Mouse (Mus musculus): ENCODE measurements around the gene Plcl2.
"Not testable (repeated sequence)": the region's sequence is repeated elsewhere in the genome, so short reads cannot be mapped to it uniquely, and the experiment has no call there.

Gene Plcl2

GRCm38 (mm10) chr17:50671416-50671815 lies 162.2 kb downstream of the Plcl2 start:
- DNase-seq (ENCODE audit: low read depth, low spot score): no peak

DNA sequence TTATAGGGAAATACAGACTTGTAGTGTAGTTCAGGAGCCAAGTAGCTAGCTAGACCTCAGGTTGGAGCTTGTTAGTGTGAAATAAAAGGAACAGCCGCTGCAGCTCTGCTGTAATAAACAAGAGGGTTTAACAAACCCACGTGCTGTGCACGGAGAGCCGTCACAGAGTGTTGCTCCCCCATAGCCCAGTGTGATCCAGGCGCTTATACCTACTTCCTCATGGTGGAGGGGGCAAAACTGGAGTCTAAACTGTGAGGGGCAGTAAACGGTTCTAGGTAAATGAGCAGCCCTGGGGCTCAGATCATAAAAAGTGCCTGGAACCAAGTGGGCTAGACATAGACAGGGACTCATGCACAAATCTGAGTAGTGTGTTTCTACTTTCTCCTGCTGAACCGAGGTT lies 165.4 kb downstream of the Plcl2 start:
- DNase-seq (ENCODE audit: low read depth, low spot score): no peak

DNA sequence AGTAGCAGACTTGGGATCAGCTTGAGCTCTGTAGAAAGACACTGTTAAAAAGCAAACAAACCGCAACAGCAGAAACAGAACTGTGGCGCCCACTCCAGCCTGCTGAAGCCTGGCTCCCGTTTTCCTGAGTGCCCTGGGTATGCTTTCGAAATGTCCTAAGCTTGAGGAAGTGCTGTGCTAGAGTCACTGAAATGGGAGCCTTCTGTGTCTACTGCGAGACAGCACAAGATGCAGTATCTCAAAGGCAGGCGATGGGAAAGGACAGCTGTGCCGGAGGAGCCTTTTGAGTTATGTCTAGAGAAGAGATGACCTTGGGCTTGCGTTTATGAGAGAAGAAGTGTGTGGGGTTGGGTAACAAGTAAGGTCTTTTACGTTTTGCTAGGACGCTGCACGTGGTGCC lies 166.0 kb downstream of the Plcl2 start:
- no peak for DNase-seq (ENCODE audit: low read depth, low spot score)

- no peak for DNase-seq (ENCODE audit: low read depth, low spot score)
Measured at GRCm38 (mm10) chr17:50677334-50677733, 168.1 kb downstream of the Plcl2 start.

- no peak for DNase-seq (ENCODE audit: low read depth, low spot score)
Measured at GRCm38 (mm10) chr17:50677978-50678712, 168.9 kb downstream of the Plcl2 start.

DNA sequence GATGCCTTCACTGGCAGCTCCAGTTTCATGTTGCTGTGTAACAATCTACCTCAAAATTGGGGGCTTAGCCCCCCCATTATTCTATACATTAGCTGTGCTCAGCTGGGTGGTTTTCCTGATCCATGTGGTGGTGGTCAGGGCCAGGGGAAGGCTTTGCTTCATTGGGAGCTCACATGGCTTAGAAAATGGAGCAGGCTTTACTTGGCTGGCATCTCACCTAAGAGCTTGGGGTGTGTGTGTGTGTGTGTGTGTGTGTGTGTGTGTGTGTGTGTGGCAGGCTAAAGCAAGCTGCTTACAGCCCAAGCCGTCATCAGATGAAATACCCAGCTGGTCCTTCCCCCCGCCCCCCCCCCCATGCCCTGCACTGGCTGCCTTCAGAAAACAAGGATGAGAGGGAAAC lies 169.5 kb downstream of the Plcl2 start:
- no peak for DNase-seq (ENCODE audit: low read depth, low spot score)

DNA sequence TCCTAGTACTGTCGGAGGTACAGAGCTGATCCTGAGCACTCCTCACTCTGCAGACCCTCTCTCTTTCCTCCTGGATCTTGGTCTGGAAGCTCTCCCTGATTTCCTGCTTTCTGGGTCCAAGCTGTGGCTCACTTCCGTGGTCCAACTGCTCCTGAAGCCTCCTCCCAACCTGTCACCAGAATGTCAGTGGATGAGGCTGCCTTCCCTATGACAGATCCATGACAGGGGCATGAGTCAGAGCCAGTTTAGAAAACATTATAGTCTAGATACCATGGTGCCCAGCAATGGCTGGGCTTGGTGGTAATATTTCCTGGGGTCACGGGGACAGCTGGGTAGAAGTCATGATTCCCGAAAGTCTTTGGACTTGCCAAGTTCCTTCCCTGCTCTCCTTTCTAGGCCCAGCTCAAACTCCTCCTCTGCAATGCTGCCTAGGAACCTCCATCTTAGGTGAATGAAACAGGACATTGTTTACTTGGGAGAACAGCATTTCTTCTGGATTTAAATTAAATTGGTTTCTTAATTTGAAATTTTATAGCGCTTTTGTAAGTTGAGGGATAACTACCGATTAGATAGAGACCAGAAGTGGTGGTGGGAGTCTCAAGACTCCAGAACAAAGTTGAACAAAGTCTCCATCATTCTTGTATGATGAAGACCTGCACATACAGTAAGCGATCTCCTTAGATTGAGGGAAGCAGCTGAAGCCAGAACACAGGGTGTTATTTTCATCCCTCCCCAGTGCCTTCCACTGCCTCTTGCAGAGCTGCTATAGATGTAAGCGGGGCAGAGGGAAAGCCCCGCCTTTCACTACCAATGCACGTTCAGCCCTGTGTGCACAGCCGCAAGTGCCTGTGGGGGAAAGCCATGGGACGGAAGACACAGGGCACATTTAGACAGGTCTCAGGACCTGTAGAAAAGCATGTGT lies 170.7 kb downstream of the Plcl2 start:
- DNase-seq (ENCODE audit: low read depth, low spot score): no peak

GRCm38 (mm10) chr17:50682696-50683095 lies 173.5 kb downstream of the Plcl2 start:
- DNase-seq (ENCODE audit: low read depth, low spot score): no peak

DNA sequence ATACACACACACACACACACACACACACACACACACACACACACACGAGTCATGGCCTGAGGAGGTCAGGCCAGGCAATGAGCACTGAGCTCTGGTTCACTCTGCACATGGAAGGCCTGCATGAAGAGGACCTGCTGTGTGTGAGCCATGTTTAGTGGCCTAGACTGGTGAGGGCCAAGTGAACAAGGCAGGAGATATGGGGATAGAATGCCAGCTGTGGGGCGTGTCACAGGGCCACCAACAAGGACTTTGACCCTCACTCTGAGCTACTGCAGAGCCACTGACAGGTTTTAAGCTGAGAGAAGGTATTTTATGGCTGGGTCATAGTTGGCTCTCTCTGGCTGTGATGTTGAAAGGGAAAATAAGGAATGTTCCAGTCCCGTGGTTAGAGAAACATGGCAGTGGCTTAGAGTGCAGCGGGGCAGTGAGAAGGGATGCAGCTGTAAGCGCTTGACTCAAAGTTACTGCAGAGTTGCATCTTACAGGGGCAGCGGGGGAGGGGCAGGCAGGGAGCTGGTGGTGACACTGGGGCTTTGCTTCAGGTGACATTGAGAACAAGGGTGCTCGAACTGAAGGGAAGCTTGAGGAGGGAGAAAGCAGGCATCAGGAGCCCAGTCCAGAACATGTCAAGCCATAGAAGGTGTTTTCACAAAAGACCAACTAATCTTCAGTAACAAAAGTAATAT lies 175.9 kb downstream of the Plcl2 start:
- no peak for DNase-seq (ENCODE audit: low read depth, low spot score)

GRCm38 (mm10) chr17:50687670-50688069 lies 178.5 kb downstream of the Plcl2 start:
- no peak for DNase-seq (ENCODE audit: low read depth, low spot score)

GRCm38 (mm10) chr17:50688135-50688534 lies 178.9 kb downstream of the Plcl2 start:
- no peak for DNase-seq (ENCODE audit: low read depth, low spot score)

DNA sequence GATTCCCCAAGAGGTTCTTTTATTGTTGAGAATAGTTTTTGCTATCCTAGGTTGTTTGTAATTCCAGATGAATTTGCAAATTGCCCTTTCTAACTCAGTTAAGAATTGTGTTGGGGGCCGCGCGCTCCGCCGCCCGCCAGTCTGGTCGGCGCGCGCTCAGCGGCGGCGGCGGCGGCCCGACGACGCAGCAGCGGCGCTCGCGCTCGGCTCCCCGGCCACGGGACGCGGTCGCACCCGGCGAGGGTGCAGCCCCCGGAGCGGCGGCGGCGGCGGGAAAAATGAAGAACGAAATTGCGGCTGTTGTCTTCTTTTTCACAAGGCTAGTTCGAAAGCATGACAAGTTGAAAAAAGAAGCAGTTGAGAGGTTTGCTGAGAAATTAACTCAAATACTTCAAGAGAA lies 189.2 kb downstream of the Plcl2 start:
- DNase-seq (ENCODE audit: low read depth, low spot score): not testable (repeated sequence)

- DNase-seq (ENCODE audit: low read depth, low spot score): no peak
Measured at GRCm38 (mm10) chr17:50710497-50711222, 201.5 kb downstream of the Plcl2 start.

- DNase-seq (ENCODE audit: low read depth, low spot score): no peak
Measured at GRCm38 (mm10) chr17:50717586-50717985, 208.4 kb downstream of the Plcl2 start.

GRCm38 (mm10) chr17:50724376-50724775 lies 215.2 kb downstream of the Plcl2 start:
- DNase-seq (ENCODE audit: low read depth, low spot score): no peak

- no peak for DNase-seq (ENCODE audit: low read depth, low spot score)
Measured at GRCm38 (mm10) chr17:50726265-50726664, 217.1 kb downstream of the Plcl2 start.

- DNase-seq (ENCODE audit: low read depth, low spot score): no peak
Measured at GRCm38 (mm10) chr17:50729031-50729430, 219.8 kb downstream of the Plcl2 start.

DNA sequence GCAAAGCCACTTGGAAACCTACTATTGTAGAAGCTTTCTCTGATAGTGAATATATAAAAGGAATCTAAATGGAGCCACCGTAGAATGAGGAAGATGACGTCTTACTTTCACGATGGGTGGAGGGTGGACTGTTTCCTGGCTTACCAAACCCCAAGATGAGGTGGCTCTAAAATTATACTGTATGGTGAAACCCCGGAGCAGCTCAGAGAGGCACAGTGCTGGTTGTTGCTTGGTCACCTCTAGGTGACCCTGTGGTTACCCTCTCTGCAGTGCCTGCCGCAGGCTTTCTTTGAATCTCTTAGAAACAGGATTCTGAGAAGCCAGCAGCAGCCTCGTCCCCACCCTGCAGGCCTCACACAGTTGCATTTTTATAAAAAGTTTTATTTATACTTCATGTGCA lies 220.4 kb downstream of the Plcl2 start:
- DNase-seq (ENCODE audit: low read depth, low spot score): no peak

GRCm38 (mm10) chr17:50730896-50731295 lies 221.7 kb downstream of the Plcl2 start:
- DNase-seq (ENCODE audit: low read depth, low spot score): no peak

- DNase-seq (ENCODE audit: low read depth, low spot score): no peak
Measured at GRCm38 (mm10) chr17:50731876-50732275, 222.7 kb downstream of the Plcl2 start.

GRCm38 (mm10) chr17:50733390-50733789 lies 224.2 kb downstream of the Plcl2 start:
- no peak for DNase-seq (ENCODE audit: low read depth, low spot score)

DNA sequence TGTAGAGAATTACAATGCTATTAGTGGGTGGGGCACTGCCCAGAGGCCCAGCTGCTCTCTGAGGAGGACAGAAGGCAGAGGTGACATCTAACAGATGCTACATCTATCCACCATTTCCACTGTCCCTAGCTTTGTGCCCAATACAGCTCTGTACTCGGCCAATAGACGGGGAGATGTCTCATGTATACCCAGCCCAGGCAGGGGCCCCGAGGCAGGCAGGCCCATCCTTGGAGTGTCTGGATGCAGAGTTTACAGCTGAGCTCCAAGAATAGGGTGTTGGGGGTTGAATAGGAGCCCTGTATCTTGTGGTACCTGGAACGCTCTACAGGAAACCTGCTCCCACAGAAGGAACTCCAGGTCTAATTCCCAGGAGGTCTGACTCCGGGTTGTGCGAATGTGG lies 225.6 kb downstream of the Plcl2 start:
- no peak for DNase-seq (ENCODE audit: low read depth, low spot score)
